Comparison of ENCODE assay signal across 12 mouse cellular contexts in the genomic region with DNA sequence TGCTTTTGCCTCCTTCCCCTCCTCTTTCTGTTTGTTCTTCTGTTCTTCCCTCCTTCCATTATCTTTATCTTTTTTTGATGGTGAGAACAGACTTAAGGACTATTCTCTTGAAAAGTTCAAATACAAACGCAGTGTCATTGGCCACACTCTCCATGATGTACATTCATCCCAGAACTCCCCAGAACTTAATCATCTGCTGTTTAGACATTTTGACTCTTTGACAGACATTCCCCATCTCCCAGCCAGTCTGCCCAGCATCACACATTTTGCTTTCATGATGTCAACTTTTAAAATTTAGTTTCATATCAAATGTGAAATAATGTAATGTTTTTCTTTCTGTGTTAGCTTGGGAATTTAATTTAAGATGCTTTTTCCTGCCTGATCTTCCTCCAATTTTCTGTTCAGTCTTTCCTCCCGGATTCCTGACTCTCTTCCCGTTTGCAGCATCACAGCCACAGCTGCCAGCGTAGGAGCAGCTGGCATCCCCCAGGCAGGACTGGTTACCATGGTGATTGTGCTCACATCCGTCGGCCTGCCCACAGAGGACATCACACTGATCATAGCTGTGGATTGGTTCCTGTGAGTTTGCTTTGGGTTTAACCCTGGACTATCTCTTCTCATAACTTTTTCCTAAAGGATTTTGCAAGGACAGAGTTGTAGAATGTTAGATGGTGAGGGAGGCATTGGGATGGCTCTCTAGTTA. TPM values are rescaled to one million over a fixed set of nuclear protein-coding genes. Genes with fewer than 3 reads are reported as not detected.
A peak's percentile ranks its signal among the peaks of the same experiment; 100 is the strongest.
DNase-seq lines count a peak whose midpoint lies in the region; ATAC-seq and TF ChIP-seq lines count a peak whose summit lies in the region.
"Had no signal": no experiment of that assay in that cellular context is flagged by ENCODE, and none has a peak within 500 bp of the region (broad histone marks: within the 10 kb centered on the region; RNA-seq: fewer than 3 reads in every experiment).

No protein-coding gene starts in this region.

- H3K27me3 ChIP-seq in forebrain, embryonic 12.5 days, result no peaks in the 10 kb centered on the region
- no peaks in the 10 kb centered on the region for H3K27me3 ChIP-seq in hindbrain, embryonic 10.5 days (ENCODE audit: insufficient read depth, poor library complexity, severe bottlenecking)
- H3K27me3 ChIP-seq in liver, postnatal 0 days (ENCODE audit: insufficient read depth, low read length), result no peaks in the 10 kb centered on the region
- H3K27me3 ChIP-seq: heart, embryonic 13.5 days; limb, embryonic 12.5 days had no signal

- H3K9ac ChIP-seq in forebrain, embryonic 12.5 days, result no peak overlapping the region
- H3K9ac ChIP-seq in liver, postnatal 0 days (replicated peaks), result no peak overlapping the region
- H3K9ac ChIP-seq: heart, embryonic 13.5 days; limb, embryonic 12.5 days had no signal

- H3K4me3 ChIP-seq in forebrain, embryonic 12.5 days (replicated peaks), result no peak overlapping the region
- H3K4me3 ChIP-seq in hindbrain, embryonic 10.5 days, result no peak overlapping the region
- H3K4me3 ChIP-seq in liver, postnatal 0 days (ENCODE audit: low read depth, low read length), result no peak overlapping the region
- H3K4me3 ChIP-seq: heart, embryonic 13.5 days; limb, embryonic 12.5 days; myocyte had no signal

- no peak for TF ChIP-seq CTCF in liver, postnatal 0 days (IDR thresholded peaks at IDR 0.05; ENCODE audit: low read depth)

- H3K4me2 ChIP-seq in forebrain, embryonic 12.5 days, result no peak overlapping the region
- no peak overlapping the region for H3K4me2 ChIP-seq in liver, postnatal 0 days (ENCODE audit: low read depth, low read length)
- H3K4me2 ChIP-seq: heart, embryonic 13.5 days; limb, embryonic 12.5 days had no signal

- no peaks in the 10 kb centered on the region for H3K9me3 ChIP-seq in forebrain, embryonic 12.5 days
- peaks cover 6% of the 10 kb centered on the region for H3K9me3 ChIP-seq in hindbrain, embryonic 10.5 days
- H3K9me3 ChIP-seq in liver, postnatal 0 days (ENCODE audit: low read length), result no peaks in the 10 kb centered on the region
- H3K9me3 ChIP-seq: limb, embryonic 12.5 days had no signal

- TF ChIP-seq EP300 in liver, postnatal 0 days (IDR thresholded peaks at IDR 0.05; ENCODE audit: low read depth), result no peak

- no peak overlapping the region for H3K27ac ChIP-seq in forebrain, embryonic 12.5 days
- no peak overlapping the region for H3K27ac ChIP-seq in hindbrain, embryonic 10.5 days
- no peak overlapping the region for H3K27ac ChIP-seq in liver, postnatal 0 days (ENCODE audit: low read depth)
- H3K27ac ChIP-seq: heart, embryonic 13.5 days; limb, embryonic 12.5 days had no signal

- 59% methylated on average over 6 of the region's 6 CpGs for WGBS in forebrain, embryonic 12.5 days
- WGBS in hindbrain, embryonic 10.5 days, result 58% methylated on average over 6 of the region's 6 CpGs
- 56% methylated on average over 6 of the region's 6 CpGs for WGBS in liver, postnatal 0 days (ENCODE audit: insufficient replicate concordance)

- DNase-seq in hindbrain, embryonic 10.5 days (ENCODE audit: low spot score), result peak; percentile 12
- DNase-seq in left cerebral cortex, adult 8-10 months (ENCODE audit: low spot score in 2 of 2), result peak; percentile 21 to 83
- peak; percentile 32 for DNase-seq in retina, adult 2 months (ENCODE audit: low read depth, low spot score)
- no peak for DNase-seq in Muller cell, postnatal 12 days (ENCODE audit: inconsistent ontology term)
- no peak for DNase-seq in liver, postnatal 0 days
- DNase-seq in lung, postnatal 4 days, result no peak
- DNase-seq: cerebellum, adult 11-12 months had no signal

- H3K36me3 ChIP-seq in forebrain, embryonic 12.5 days (replicated peaks), result no peaks in the 10 kb centered on the region
- H3K36me3 ChIP-seq in hindbrain, embryonic 10.5 days, result no peaks in the 10 kb centered on the region
- no peaks in the 10 kb centered on the region for H3K36me3 ChIP-seq in liver, postnatal 0 days (replicated peaks; ENCODE audit: insufficient read depth, low read length)
- H3K36me3 ChIP-seq: heart, embryonic 13.5 days; limb, embryonic 12.5 days had no signal

- peak; percentile 86; the same call in 1 of the 2 replicates for ATAC-seq in forebrain, embryonic 12.5 days (ENCODE audit: low FRiP score)
- no peak for ATAC-seq in CD4-positive, CD25-positive, alpha-beta regulatory T cell, adult 4 months
- no peak for ATAC-seq in liver, postnatal 0 days

- H3K4me1 ChIP-seq in forebrain, embryonic 12.5 days, result peaks cover 3% of the 10 kb centered on the region; the same call in 1 of the 2 replicates
- no peaks in the 10 kb centered on the region for H3K4me1 ChIP-seq in hindbrain, embryonic 10.5 days (replicated peaks)
- no peaks in the 10 kb centered on the region for H3K4me1 ChIP-seq in liver, postnatal 0 days (ENCODE audit: insufficient read depth)
- H3K4me1 ChIP-seq: heart, embryonic 13.5 days; limb, embryonic 12.5 days had no signal

RNA-seq across cellular contexts. Expression of a gene that starts 32.2 kb away (rescaled TPM):
- polyA plus RNA-seq in forebrain, embryonic 12.5 days (2016; fragmentation: Nextera tagmentation; extraction: Ambion mirVana), result 1.7 and 1.8 TPM in 2 replicates
- 1.1 and 1.6 TPM in 2 replicates for polyA plus RNA-seq in hindbrain, embryonic 10.5 days (2016; fragmentation: Nextera tagmentation; extraction: Ambion mirVana)
- total RNA-seq in left cerebral cortex, adult 8-10 months (2022), result 10 to 100 TPM; 11.0 to 13.9 (median 11.4) TPM
- not detected for polyA plus RNA-seq in CD4-positive, CD25-positive, alpha-beta regulatory T cell, adult 4 months (2017; shearing (Covaris generic))
- polyA plus RNA-seq in liver, postnatal 0 days (2015; fragmentation: Nextera tagmentation; extraction: Ambion mirVana), result 0.08 and 0.13 TPM in 2 replicates

RNA-seq across cellular contexts. Expression of a gene that starts 39.5 kb away (rescaled TPM):
- polyA plus RNA-seq in forebrain, embryonic 12.5 days (2016; fragmentation: Nextera tagmentation; extraction: Ambion mirVana), result not detected in 2 replicates
- polyA plus RNA-seq in hindbrain, embryonic 10.5 days (2016; fragmentation: Nextera tagmentation; extraction: Ambion mirVana), result not detected in 2 replicates
- not detected for total RNA-seq in left cerebral cortex, adult 8-10 months (2022)
- not detected for polyA plus RNA-seq in CD4-positive, CD25-positive, alpha-beta regulatory T cell, adult 4 months (2017; shearing (Covaris generic))
- polyA plus RNA-seq in liver, postnatal 0 days (2015; fragmentation: Nextera tagmentation; extraction: Ambion mirVana), result not detected in 2 replicates
- polyA plus RNA-seq: heart, embryonic 13.5 days; limb, embryonic 12.5 days; myocyte had no signal

RNA-seq across cellular contexts. Expression of a gene that starts 59.6 kb away (rescaled TPM):
- polyA plus RNA-seq in forebrain, embryonic 12.5 days (2016; fragmentation: Nextera tagmentation; extraction: Ambion mirVana), result 0.13 and 0.44 TPM in 2 replicates
- 0.09 and 0.19 TPM in 2 replicates for polyA plus RNA-seq in hindbrain, embryonic 10.5 days (2016; fragmentation: Nextera tagmentation; extraction: Ambion mirVana)
- total RNA-seq in left cerebral cortex, adult 8-10 months (2022), result under 1 TPM; 0.18 to 0.57 (median 0.39) TPM
- not detected for polyA plus RNA-seq in CD4-positive, CD25-positive, alpha-beta regulatory T cell, adult 4 months (2017; shearing (Covaris generic))
- polyA plus RNA-seq in liver, postnatal 0 days (2015; fragmentation: Nextera tagmentation; extraction: Ambion mirVana), result not detected in 2 replicates
- polyA plus RNA-seq: heart, embryonic 13.5 days; myocyte had no signal

Comparison
In these comparisons a context has a peak if more than half of its experiments do, and no peak if none do; other contexts are left out.
1. DNase-seq: peak in hindbrain, embryonic 10.5 days (single experiment), left cerebral cortex, adult 8-10 months (2 of 2) and retina, adult 2 months (single experiment); none in Muller cell, postnatal 12 days (single experiment), liver, postnatal 0 days (single experiment) and lung, postnatal 4 days (0 of 2).